Mouse (Mus musculus) right cerebral cortex, postnatal 36 days (tissue): ENCODE data around the gene Mpdu1.
"Not testable (repeated sequence)": the region's sequence is repeated elsewhere in the genome, so short reads cannot be mapped to it uniquely, and the experiment has no call there.

Experiments
- DNase-seq, 2 experiments: peaks; one replicate each; pipeline ENCODE4 v3.0.0; 2022; ENCODE audit warnings: low spot score in 2 of 2, mixed read lengths in 1 of 2

The Mpdu1 gene

DNA sequence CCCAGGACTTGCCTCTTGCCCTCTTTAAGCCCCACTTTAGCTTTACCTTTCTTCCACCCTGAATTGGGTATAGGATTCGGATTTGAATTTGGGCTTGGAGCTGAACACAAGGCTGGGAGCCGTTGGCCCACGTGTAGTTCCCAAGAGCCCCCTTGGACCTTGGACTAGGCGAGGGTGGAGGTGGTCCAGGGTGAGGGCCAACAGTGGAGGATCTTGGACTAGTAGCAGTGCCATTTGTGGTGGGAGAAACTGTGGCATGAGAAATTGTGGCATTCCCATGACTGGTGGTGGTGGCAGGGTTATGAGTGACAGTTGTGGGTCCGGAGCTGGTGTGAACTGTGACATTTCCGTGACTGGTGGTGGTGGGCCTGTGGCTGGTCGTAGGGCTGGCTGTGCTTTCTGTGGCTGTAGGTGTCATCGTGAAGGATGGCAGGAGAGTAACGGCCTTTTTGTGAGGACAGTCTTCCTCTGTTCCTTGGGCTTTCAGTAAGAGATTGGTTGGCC, 3.1 kb upstream of the Mpdu1 start:
- DNase-seq = no peak

- no peak for DNase-seq
Observed at GRCm38 (mm10) chr11:69664841-69665240, 2.4 kb upstream of the Mpdu1 start.

- no peak for DNase-seq
Observed at GRCm38 (mm10) chr11:69663795-69664194, 1.4 kb upstream of the Mpdu1 start.

- no peak for DNase-seq
Observed at GRCm38 (mm10) chr11:69662967-69663671, 677 bp upstream of the Mpdu1 start.

GRCm38 (mm10) chr11:69661221-69661881, 1.1 kb downstream of the Mpdu1 start:
- no peak for DNase-seq

- DNase-seq = no peak
Observed at GRCm38 (mm10) chr11:69657462-69657881, 5.0 kb downstream of the Mpdu1 start.

GRCm38 (mm10) chr11:69656617-69657461, 5.6 kb downstream of the Mpdu1 start:
- DNase-seq = no peak

DNA sequence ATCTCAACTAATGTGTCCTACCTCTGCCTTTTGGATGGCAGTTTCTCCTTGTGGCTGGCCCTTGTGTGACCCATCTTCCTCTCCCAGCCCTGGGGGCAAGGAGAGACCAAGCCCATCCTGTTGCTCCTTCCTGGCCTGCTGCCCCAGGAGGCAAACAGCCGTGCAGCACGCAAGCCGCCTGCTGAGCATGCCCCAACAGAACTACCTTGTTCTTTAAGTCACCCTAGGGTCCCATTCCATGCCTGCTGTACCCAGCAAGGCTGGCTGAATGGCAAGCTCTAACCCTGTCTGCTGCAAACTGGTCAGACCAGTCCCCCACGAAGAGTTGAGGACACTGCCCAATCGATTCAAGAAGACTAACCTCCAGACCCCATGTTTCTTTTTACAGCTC, 6.4 kb downstream of the Mpdu1 start:
- DNase-seq = no peak

DNA sequence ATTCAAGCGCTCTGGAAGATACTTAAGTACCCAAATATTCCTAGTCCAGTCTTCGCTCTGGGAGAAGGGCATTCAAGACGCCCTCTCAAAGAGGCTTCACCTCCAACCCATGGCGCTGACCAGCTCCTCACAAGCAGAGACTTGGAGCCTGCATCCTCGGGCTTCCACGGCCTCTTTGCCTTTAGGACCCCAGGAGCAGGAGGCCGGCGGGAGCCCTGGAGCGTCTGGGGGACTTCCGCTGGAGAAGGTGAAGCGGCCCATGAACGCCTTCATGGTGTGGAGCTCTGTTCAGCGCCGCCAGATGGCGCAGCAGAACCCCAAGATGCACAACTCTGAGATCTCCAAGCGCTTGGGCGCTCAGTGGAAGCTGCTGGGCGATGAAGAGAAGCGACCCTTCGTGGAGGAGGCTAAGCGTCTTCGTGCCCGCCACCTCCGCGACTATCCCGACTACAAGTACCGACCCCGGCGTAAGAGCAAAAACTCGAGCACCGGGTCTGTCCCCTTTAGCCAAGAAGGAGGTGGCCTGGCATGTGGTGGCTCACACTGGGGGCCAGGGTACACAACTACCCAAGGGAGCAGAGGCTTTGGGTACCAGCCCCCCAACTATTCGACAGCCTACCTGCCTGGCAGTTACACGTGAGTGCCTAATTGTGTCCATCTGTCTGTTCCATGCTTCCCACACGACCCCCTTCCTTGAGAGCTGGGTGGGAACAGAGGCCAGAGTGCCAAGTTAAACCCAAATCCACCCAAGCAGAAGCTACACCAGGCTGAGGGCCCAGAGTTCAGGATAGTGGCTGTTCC, 7.0 kb downstream of the Mpdu1 start, which contains the start of gene Sox15:
Gene Sox15, plus strand, starts transcription at position 51 of the 801 bp plus-strand sequence.
- DNase-seq = peak; percentile 50 to 57

DNA sequence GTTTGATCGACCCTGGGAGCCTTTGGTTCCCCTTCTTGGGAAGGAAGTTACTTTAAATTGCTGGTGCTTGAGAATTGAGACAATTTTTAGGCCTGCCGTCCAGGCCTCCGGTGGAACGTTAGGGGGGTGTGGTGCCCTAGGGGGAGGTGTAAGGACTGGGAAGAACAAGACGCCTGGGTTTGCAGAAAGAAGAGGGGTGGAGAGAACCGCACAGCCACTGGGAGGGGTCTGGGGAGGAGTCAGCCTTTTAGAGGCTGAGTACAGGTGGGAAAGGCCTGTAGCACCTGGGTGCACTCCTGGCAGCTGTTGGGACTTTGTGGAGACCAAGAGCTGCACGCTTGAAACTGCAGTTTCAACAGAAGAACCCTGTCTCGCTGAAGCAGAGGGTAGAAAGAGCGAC, 7.7 kb downstream of the Mpdu1 start:
- no peak for DNase-seq

GRCm38 (mm10) chr11:69653399-69653798, 9.0 kb downstream of the Mpdu1 start:
- no peak for DNase-seq

GRCm38 (mm10) chr11:69645860-69646259, 16.6 kb downstream of the Mpdu1 start:
- DNase-seq = no peak

GRCm38 (mm10) chr11:69635471-69635870, 27.0 kb downstream of the Mpdu1 start:
- DNase-seq = no peak

GRCm38 (mm10) chr11:69633128-69633866, 29.1 kb downstream of the Mpdu1 start:
- DNase-seq = peak in 1 of 2 experiments; percentile 26

GRCm38 (mm10) chr11:69632284-69633089, 30.0 kb downstream of the Mpdu1 start, which contains the start of gene Fxr2:
Fxr2 (plus strand) TSS chr11:69632990.
- DNase-seq = peak; percentile 100

- DNase-seq = no peak
Observed at GRCm38 (mm10) chr11:69629802-69630201, 32.6 kb downstream of the Mpdu1 start.

- peak; percentile 41 to 42 for DNase-seq
Observed at GRCm38 (mm10) chr11:69628286-69628685, 34.2 kb downstream of the Mpdu1 start.

DNA sequence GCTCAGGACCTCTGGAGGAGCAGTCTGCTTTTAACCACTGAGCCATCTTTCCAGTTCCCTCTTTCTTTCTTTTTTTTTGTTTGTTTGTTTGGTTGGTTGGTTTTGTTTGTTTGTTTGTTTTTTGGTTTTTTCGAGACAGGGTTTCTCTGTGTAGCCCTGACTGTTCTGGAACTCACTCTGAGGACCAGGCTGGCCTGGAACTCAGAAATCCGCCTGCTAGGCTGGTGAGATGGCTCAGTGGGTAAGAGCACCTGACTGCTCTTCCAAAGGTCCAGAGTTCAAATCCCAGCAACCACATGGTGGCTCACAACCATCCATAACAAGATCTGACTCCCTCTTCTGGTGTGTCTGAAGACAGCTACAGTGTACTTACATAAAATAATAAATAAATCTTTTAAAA, 38.1 kb downstream of the Mpdu1 start:
- DNase-seq = not testable (repeated sequence)

DNA sequence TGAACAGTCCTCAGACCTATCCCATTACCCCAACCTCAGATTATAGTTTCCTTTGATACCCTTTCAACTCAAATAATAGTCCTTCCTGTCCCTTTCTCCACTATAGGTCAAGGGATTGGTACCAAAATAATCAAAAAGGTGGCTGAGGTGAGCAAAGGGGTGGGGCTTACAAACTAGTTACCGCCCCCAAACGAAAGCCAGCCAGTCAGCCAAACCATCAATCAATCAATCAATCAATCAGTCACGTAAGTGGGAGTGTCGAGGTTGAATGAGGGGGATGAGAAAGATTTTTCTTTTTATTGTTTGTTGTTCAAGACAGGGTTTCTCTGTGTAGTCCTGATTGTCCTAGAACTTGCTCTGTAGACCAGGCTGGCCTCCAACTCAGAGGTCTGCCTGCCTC, 39.4 kb downstream of the Mpdu1 start:
- DNase-seq = no peak

DNA sequence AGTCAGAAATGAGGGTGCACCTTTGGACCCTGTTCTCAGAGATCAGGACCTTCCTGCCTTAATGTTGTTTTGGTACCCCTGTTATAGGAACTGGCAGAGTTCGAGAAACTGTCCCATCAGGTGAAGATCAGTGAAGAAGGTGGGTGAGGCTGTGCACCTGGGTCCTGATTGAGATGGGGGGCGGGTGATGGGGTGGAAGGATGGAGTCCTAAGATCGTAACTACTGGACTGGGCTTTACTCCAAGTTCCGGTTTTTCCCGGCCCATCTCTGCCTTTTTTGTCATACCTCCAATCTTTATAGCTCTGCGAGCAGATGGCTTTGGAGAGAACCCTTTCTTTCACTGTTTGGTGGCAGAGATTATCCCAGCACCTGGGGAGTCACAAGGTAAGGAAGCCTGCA, 40.0 kb downstream of the Mpdu1 start:
- DNase-seq = no peak
